Mouse (Mus musculus) neutrophil, adult 5-6 weeks (primary cell): ENCODE results near the gene Twnk. TPM values are rescaled to one million over a fixed set of nuclear protein-coding genes. Genes with fewer than 3 reads are reported as not detected.

Experiments
- ATAC-seq: fragments of 151-379, 151-347 bp; 2 replicates; pipeline ENCODE4 v1.8.0; 2017; ENCODE audit warnings: mild to moderate bottlenecking, moderate TSS enrichment; ENCODE audit not compliant: insufficient number of reproducible peaks, poor library complexity, low FRiP score, severe bottlenecking; ENCODE audit errors: extremely low read depth
- total RNA-seq: library from RNA; stranded (forward); fragments of 200-1000 nt; gene quantifications from 2 replicates; pipeline ENCODE4 v1.2.3, GENCODE M21; 2017

Twnk gene
- total RNA-seq, result 9.4 and 12.3 TPM in 2 replicates

GRCm38 (mm10) chr19:45005444-45005843, at the start of gene Twnk:
Twnk (plus strand) TSS chr19:45005663.
- ATAC-seq, result peak; percentile 71

DNA sequence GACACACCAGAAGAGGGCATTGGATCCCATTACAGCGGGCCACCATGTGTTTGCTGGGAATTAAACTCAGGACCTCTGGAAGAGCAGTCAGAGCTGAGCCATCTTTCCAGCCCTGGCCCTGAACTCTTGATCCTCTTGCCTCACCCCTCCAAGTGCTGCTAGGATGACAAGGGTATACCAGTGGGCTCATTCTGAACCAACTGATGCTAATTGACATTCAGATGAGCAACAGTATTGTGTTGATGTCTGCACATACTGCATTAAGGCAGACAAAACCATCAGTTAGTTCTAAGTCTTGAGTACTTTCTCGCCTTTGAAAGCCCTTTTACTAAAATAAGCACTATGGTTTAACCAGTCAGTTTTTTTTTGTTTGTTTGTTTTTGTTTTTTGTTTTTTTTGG, 45.8 kb upstream of the Twnk start:
- ATAC-seq, result no peak

GRCm38 (mm10) chr19:44965978-44966377, 39.5 kb upstream of the Twnk start:
- no peak for ATAC-seq

DNA sequence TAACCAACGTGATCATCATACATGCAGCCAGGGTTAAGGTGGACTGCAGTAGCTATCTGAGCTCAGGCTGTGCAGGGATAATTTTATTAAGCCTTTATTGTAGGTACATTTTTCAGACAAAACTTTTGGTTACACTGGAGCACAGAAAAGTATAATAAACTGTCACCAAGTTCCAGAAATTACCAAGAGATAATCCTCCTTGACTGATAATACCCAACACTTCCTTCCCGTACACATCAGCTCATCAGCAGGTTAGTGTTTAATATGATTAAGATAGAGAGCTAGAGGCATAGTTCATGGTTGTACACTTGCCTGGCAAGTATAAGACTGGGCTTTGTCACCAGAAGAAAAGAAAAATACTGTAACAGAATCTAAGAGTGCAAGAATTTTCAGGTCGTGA, 37.1 kb upstream of the Twnk start:
- ATAC-seq, result no peak

DNA sequence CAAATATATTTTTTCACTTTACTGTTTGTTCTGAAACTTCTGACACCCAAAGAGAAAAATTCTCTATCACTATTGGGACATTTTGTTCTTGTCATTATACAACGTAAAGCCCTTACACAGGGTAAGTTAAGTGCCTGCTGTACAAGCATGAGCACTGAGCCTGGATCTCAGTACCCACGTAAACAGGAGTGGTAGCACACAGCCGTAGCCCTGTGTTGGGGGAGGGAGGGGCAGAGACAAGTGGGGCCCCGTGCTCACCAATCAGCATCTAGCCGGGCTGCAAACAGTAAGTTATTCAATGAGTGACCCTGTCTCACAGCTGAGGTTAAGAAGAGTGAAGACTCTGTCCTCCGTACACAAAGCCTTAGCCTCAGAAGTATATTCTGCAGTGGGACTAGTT, 28.8 kb upstream of the Twnk start:
- ATAC-seq, result no peak

- ATAC-seq, result no peak
These were observed 28.3 kb upstream of the Twnk start for GRCm38 (mm10) chr19:44977148-44977547.

DNA sequence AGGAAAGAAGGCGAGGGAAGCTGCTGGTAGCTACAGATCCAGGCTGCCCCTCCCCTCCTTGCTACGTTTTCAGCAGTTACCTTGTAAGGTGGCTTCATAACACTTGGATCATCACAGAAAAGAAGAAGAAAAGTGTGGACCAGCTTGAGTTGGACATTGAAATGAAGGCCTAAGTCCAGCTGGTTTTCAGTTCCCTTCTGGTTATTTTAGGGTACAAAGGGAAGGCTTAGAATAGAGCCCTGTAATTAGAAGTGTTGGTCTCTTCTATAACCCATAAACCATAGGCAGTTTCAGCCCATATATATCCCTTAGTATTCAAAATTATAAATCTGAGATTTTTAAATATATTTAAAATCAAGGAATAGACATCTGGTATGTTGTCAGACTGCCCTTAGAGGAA, 24.7 kb upstream of the Twnk start:
- no peak for ATAC-seq

GRCm38 (mm10) chr19:44982477-44983115, 22.9 kb upstream of the Twnk start:
- no peak for ATAC-seq

- ATAC-seq, result no peak
These were observed 22.1 kb upstream of the Twnk start for GRCm38 (mm10) chr19:44983366-44983765.

DNA sequence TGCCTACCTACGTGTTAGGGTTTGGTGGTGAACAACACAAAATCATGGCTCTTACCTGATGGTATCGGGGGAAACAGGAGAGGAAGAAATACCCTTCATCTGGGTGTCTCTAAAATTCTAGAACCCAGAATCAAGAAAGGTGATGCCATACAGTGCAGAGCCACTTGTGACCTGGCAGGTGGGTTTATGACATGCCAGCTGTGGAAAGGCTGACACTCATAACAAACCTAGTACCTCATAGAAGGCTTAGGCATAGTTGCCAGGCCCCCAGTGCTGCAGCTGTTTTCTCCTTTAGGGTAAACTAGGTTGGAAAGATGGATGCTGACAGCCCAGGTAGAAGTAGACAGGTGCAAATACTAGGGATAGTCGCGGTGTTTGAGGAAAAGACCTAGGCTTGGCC, 21.0 kb upstream of the Twnk start:
- no peak for ATAC-seq

GRCm38 (mm10) chr19:44985159-44985988, 20.1 kb upstream of the Twnk start:
- ATAC-seq, result no peak

GRCm38 (mm10) chr19:44987004-44987403, 18.5 kb upstream of the Twnk start:
- ATAC-seq, result no peak

- no peak for ATAC-seq
These were observed 17.6 kb upstream of the Twnk start for GRCm38 (mm10) chr19:44987851-44988250.

- ATAC-seq, result no peak
These were observed 17.1 kb upstream of the Twnk start for GRCm38 (mm10) chr19:44988321-44988720.

DNA sequence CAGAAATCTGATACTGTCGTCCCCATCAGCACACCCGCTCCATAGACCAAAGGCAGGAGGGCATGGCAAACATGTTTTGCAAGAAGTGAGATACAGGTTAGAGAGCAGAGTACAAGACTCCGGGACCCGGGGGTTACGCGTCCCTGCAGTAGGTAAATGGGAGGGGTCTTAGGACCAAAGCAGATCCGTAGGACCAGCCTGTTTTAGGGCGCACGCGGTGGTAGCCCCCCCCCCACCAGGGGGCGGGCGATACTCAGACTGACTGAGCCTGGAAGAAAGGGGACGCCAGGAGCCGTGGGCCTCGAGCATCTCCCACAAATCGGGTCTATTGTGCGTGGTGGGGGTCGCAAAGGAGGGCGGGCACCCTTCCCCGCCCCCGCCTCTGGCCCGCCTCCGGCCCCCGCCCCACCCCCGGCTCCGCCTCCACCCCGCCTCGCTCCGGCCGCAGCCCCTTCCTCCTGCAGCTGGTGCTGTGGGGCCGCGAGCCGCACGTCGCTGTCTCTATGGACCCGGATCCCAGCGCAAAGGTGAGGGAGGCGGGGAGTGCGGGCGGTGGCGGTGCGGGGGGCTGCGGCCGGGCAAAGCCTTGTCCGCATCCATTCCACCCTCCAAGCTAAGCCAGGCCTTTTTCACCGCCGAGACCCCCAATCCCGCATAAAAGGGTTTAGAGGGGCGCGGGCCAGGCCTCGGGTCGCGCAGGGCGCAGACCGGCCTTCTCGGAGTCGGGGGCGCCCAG, 16.5 kb upstream of the Twnk start, which contains the start of gene Sema4g:
Sema4g (plus strand) TSS at position 271 of the 736 bp plus-strand sequence.
- ATAC-seq, result no peak

- ATAC-seq, result no peak
These were observed 15.6 kb upstream of the Twnk start for GRCm38 (mm10) chr19:44989567-44990495.

DNA sequence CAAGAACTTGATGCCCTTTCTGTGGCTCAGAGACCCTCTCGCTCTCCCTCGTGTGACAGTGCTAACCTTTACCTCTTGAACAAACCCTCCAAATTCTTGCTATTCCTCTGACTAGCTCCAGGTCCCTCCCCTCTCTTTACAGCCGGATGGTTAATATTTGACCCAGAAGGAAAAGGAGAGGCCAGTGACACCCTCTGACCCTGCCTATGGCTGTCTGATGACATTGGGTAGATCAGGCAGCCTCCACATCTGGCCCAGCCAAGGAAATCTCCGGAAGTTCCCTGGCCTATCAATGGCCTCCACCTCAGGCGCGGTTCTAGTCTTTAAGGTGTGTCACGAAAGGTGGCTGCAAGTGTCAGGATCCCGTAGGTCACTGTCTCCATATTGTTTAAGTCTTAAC, 14.4 kb upstream of the Twnk start:
- no peak for ATAC-seq

DNA sequence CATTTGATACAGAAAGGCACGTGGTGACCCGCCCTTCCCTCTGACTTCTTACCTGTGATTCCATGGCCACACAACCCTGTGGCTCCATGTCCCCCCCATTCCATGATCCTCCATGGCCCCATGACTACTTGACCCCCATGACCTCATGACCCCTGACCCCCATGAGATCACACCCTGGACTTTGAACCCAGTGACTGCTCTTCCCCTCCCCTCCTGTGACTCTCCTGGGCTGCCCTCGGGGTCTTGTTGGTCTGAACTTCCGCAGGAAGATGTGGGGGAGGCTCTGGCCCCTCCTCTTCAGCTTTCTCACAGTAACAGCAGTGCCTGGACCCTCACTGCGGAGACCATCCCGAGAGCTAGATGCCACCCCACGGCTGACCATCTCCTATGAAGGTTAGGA, 13.2 kb upstream of the Twnk start:
- ATAC-seq, result no peak

GRCm38 (mm10) chr19:44992712-44993111, 12.8 kb upstream of the Twnk start:
- ATAC-seq, result no peak
